Mouse (Mus musculus): ENCODE measurements around the gene H2-DMb2.

DNA sequence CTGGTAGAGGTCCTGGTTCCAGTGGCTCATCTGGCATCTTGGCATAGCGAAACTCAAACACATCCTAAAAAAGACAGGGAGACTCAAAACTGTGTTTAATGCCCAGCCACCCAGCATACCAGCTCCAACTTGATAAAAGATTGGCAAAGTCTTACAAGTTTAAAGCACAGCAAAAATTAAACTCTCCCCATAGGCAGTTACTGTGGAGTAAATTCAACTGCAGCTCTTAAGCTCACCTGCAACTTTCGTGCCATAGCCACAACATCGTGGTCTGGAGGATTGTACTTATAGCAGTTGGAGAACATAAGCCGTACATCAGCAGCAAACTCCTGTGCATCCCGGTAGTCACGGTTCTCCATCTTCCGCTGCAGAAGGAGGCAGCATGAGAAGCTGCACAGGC is 29.0 kb upstream of the H2-DMb2 start:
- TF ChIP-seq CTCF (IDR thresholded peaks at IDR 0.05; ENCODE audit: low read depth, low read length) (no peak), POLR2A (IDR thresholded peaks at IDR 0.05; ENCODE audit: extremely low read depth, insufficient read depth, low read length) (no peak)

Measured in liver, adult 2 months (tissue).